Mouse (Mus musculus) hindbrain, embryonic 14.5 days (tissue): ENCODE measurements around the gene Apoa4. TPM values are rescaled to one million over a fixed set of nuclear protein-coding genes. Genes with fewer than 3 reads are reported as not detected.

Experiments
- ATAC-seq: fragments of 200-750 bp; cut with Nextera tagmentation; 2 replicates; pipeline ENCODE4 v1.8.0; 2017; ENCODE audit warnings: moderate number of reproducible peaks, mild to moderate bottlenecking, moderate TSS enrichment, moderate library complexity; ENCODE audit not compliant: low FRiP score
- DNase-seq: peaks from one replicate; pipeline ENCODE4 v3.0.0-alpha.2; 2015; ENCODE audit warnings: low spot score
- H3K27ac ChIP-seq: fragments of 300-500 bp; sonication (generic); 2 replicates; pipeline ENCODE4 v1.5.1; 2014; ENCODE audit warnings: mild to moderate bottlenecking, moderate library complexity
- H3K27me3 ChIP-seq: fragments of 300-500 bp; sonication (generic); 2 replicates; pipeline ENCODE4 v1.6.1; 2014; ENCODE audit warnings: mild to moderate bottlenecking, low read length, mixed read lengths; ENCODE audit not compliant: control insufficient read depth, insufficient read depth
- H3K36me3 ChIP-seq: fragments of 300-500 bp; sonication (generic); replicated peaks from 2 replicates; pipeline ENCODE4 v1.6.1; 2014; ENCODE audit not compliant: control insufficient read depth, insufficient read depth
- H3K4me1 ChIP-seq: fragments of 300-500 bp; sonication (generic); replicated peaks from 2 replicates; pipeline ENCODE4 v1.6.1; 2014; ENCODE audit warnings: antibody characterized with exemption, low read length, mixed read lengths; ENCODE audit not compliant: control insufficient read depth, insufficient read depth
- H3K4me2 ChIP-seq: fragments of 300-500 bp; sonication (generic); replicated peaks from 2 replicates; pipeline ENCODE4 v1.6.1; 2014; ENCODE audit warnings: mild to moderate bottlenecking, moderate library complexity
- H3K4me3 ChIP-seq: fragments of 300-500 bp; sonication (generic); replicated peaks from 2 replicates; pipeline ENCODE4 v1.5.1; 2014; ENCODE audit warnings: mild to moderate bottlenecking, low read length
- H3K9ac ChIP-seq: fragments of 300-500 bp; sonication (generic); 2 replicates; pipeline ENCODE4 v1.6.1; 2014
- H3K9me3 ChIP-seq: fragments of 300-500 bp; sonication (generic); 2 replicates; pipeline ENCODE4 v1.6.1; 2016; ENCODE audit warnings: low read length; ENCODE audit not compliant: control insufficient read depth
- WGBS: fragments of 180-500 bp; shearing (Covaris S2); extraction: QIAGEN DNeasy Blood & Tissue Kit; methylation state at CpG from one replicate; pipeline ENCODE4 v1.1.7; 2014; 5-methylcytosine and 5-hydroxymethylcytosine counted together
- polyA plus RNA-seq: library from polyadenylated mRNA; unstranded; fragments of >200 nt; fragmentation: Nextera tagmentation; extraction: Ambion mirVana; gene quantifications from 2 replicates; pipeline ENCODE4 v1.2.1, GENCODE M21; 2014

The Apoa4 gene
- polyA plus RNA-seq = not detected in 2 replicates

GRCm38 (mm10) chr9:46240526-46241153 lies at the start of gene Apoa4:
Gene Apoa4 (plus strand): TSS chr9:46240696.
- no peak within 1 kb of the TSS for H3K4me3 ChIP-seq
- no peaks in the 10 kb centered on the region for H3K9me3 ChIP-seq
- no peaks in the 10 kb centered on the region for H3K36me3 ChIP-seq
- no peak within 1 kb of the TSS for H3K4me2 ChIP-seq
- no peaks in the 10 kb centered on the region for H3K4me1 ChIP-seq
- DNase-seq = no peak
- no peaks in the 10 kb centered on the region for H3K27me3 ChIP-seq
- no peak for ATAC-seq
- 72% methylated on average over 7 of the region's 7 CpGs for WGBS
- H3K27ac ChIP-seq = no peak within 1 kb of the TSS
- no peak within 1 kb of the TSS for H3K9ac ChIP-seq

DNA sequence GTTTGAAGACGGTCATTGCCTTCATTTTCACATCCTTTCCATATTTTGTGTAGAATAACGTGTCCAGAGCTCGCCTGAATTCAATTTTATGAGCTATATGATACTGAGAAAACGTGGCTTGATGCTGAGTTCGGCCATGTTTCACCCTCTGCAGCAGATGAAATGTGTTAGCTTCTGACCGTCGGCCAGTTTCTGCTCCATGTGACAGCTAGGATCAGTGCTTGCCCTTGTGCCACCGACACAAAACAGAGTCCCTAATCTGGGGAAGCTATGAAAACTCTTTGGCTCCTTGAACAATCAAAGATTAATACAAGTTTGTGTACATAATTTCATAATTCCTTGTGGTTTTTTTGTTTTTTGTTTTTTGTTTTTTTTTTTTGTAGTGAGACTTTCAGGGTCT lies 49.3 kb upstream of the Apoa4 start:
- no peak for DNase-seq
- Histone ChIP-seq H3K4me2 (no peak overlapping the region), H3K4me1 (no peaks in the 10 kb centered on the region), H3K36me3 (peaks cover 21% of the 10 kb centered on the region), H3K27me3 (no peaks in the 10 kb centered on the region), H3K4me3 (no peak overlapping the region), H3K27ac (no peak overlapping the region), H3K9me3 (no peaks in the 10 kb centered on the region), H3K9ac (no peak overlapping the region)
- no peak for ATAC-seq
- 81% methylated on average over 8 of the region's 8 CpGs for WGBS

- Histone ChIP-seq H3K4me1 (no peaks in the 10 kb centered on the region), H3K4me3 (no peak overlapping the region), H3K9me3 (no peaks in the 10 kb centered on the region), H3K36me3 (peaks cover 24% of the 10 kb centered on the region), H3K4me2 (no peak overlapping the region), H3K27me3 (no peaks in the 10 kb centered on the region), H3K9ac (no peak overlapping the region), H3K27ac (no peak overlapping the region)
- ATAC-seq (no peak), DNase-seq (peak; percentile 78)
- 29% methylated on average over 1 of the region's 1 CpGs for WGBS
Measured at GRCm38 (mm10) chr9:46191644-46192043, 48.9 kb upstream of the Apoa4 start.

DNA sequence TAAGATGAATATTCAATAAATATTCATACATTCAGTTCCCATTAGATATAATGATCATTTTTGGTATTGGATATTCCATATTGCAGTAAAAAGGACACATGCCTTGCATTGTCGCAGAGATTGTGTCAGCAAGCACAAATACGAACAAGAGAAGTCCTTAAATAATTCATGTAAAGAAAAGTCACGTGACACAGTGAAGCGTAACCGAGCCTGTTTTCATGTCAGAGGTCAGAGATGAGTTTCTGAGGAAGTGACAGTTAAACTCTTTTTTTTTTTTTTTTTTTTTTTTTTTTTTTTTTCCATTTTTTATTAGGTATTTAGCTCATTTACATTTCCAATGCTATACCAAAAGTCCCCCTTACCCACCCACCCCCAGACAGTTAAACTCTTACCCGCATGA lies 47.9 kb upstream of the Apoa4 start:
- no peaks in the 10 kb centered on the region for H3K27me3 ChIP-seq
- H3K4me1 ChIP-seq = no peaks in the 10 kb centered on the region
- H3K4me2 ChIP-seq = no peak overlapping the region
- no peak overlapping the region for H3K27ac ChIP-seq
- no peak overlapping the region for H3K9ac ChIP-seq
- no peak for ATAC-seq
- no peaks in the 10 kb centered on the region for H3K9me3 ChIP-seq
- H3K4me3 ChIP-seq = no peak overlapping the region
- WGBS = 74% methylated on average over 6 of the region's 6 CpGs
- peaks cover 34% of the 10 kb centered on the region for H3K36me3 ChIP-seq
- DNase-seq = no peak

DNA sequence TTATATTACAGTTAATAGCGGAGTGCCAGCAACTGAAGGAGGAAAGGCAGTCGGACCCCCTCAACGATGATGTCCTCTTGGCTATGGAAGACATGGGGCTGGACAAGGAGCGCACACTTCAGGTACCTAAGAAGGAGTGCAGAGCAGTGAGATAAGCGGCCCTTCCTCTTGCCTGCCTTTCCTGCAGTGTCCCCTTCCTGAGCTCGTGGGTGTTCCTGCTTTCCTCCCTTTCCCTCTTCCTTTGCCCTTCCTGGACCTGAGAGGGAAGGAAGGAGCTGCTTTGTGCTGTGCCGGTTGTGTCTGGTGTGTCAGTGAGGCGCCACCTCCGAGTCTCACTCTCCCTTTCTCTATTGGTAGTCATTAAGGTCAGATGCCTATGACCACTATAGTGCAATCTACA lies 45.7 kb upstream of the Apoa4 start:
- H3K9me3 ChIP-seq = no peaks in the 10 kb centered on the region
- ATAC-seq (no peak), DNase-seq (no peak)
- no peaks in the 10 kb centered on the region for H3K27me3 ChIP-seq
- no peaks in the 10 kb centered on the region for H3K4me1 ChIP-seq
- no peak overlapping the region for H3K4me2 ChIP-seq
- H3K27ac ChIP-seq = no peak overlapping the region
- 90% methylated on average over 9 of the region's 9 CpGs for WGBS
- H3K9ac ChIP-seq = no peak overlapping the region
- H3K4me3 ChIP-seq = no peak overlapping the region
- peaks cover 48% of the 10 kb centered on the region for H3K36me3 ChIP-seq

GRCm38 (mm10) chr9:46196699-46197169 lies 43.8 kb upstream of the Apoa4 start:
- H3K4me2 ChIP-seq = no peak overlapping the region
- no peak overlapping the region for H3K9ac ChIP-seq
- H3K4me1 ChIP-seq = no peaks in the 10 kb centered on the region
- ATAC-seq = no peak
- H3K4me3 ChIP-seq = no peak overlapping the region
- H3K36me3 ChIP-seq = peaks cover 67% of the 10 kb centered on the region
- WGBS = 87% methylated on average over 12 of the region's 12 CpGs
- H3K27ac ChIP-seq = no peak overlapping the region
- no peaks in the 10 kb centered on the region for H3K9me3 ChIP-seq
- no peak for DNase-seq
- no peaks in the 10 kb centered on the region for H3K27me3 ChIP-seq

- ATAC-seq (no peak), DNase-seq (no peak)
- no peak overlapping the region for H3K4me2 ChIP-seq
- no peak overlapping the region for H3K9ac ChIP-seq
- WGBS = 86% methylated on average over 9 of the region's 9 CpGs
- no peaks in the 10 kb centered on the region for H3K4me1 ChIP-seq
- H3K27ac ChIP-seq = no peak overlapping the region
- no peaks in the 10 kb centered on the region for H3K9me3 ChIP-seq
- no peak overlapping the region for H3K4me3 ChIP-seq
- no peaks in the 10 kb centered on the region for H3K27me3 ChIP-seq
- peaks cover 79% of the 10 kb centered on the region for H3K36me3 ChIP-seq
Measured at GRCm38 (mm10) chr9:46198461-46198860, 42.0 kb upstream of the Apoa4 start.

DNA sequence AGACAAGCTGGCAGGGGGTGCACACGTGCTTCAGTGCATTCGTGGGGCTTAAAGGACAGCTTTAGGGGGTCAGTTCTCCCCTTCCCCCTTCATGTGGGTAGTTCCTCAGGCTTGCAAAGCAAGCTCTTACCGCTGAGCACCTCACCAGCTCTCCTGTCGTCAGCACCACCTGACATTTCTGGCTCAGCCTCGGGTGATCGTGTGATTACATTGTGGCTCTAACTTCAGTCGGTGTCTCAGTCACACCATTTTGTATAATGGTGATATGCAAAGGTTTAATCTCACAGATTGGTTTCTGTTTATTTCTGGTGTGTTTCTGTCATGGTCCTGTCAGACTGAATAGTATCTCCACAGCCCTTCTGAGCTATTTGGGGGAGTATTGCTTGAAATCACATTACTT lies 41.6 kb upstream of the Apoa4 start:
- H3K27ac ChIP-seq = no peak overlapping the region
- H3K4me3 ChIP-seq = no peak overlapping the region
- no peak overlapping the region for H3K9ac ChIP-seq
- H3K4me2 ChIP-seq = no peak overlapping the region
- peaks cover 82% of the 10 kb centered on the region for H3K36me3 ChIP-seq
- no peak for DNase-seq
- no peaks in the 10 kb centered on the region for H3K27me3 ChIP-seq
- H3K9me3 ChIP-seq = no peaks in the 10 kb centered on the region
- WGBS = 88% methylated on average over 7 of the region's 7 CpGs
- no peak for ATAC-seq
- H3K4me1 ChIP-seq = no peaks in the 10 kb centered on the region

DNA sequence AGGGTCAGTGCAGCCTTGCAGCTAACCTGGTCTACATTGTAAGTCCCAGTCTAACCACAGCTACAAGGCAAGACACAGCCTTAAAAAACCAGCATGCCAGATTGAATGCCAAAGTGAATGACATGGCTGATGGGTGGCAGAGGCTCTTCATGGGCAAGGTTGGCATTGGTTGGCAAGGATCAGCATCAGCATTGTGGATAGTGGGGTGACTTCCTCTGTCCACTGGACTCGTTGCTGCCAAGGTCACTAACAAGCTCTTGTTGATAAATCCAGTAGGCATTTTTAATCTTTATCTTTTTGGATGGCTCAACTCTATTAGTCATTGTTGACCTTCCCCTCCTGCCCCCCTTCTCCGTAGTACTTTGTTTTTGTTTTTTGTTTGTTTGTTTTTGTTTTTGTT lies 40.9 kb upstream of the Apoa4 start:
- no peak overlapping the region for H3K9ac ChIP-seq
- no peaks in the 10 kb centered on the region for H3K27me3 ChIP-seq
- no peak overlapping the region for H3K4me3 ChIP-seq
- WGBS = 91% methylated on average over 2 of the region's 2 CpGs
- H3K9me3 ChIP-seq = no peaks in the 10 kb centered on the region
- H3K27ac ChIP-seq = no peak overlapping the region
- no peak overlapping the region for H3K4me2 ChIP-seq
- H3K36me3 ChIP-seq = peaks cover 84% of the 10 kb centered on the region
- no peak for ATAC-seq
- H3K4me1 ChIP-seq = no peaks in the 10 kb centered on the region
- DNase-seq = no peak
